Mouse (Mus musculus): Measurements from ENCODE around the gene Pard3. TPM values are rescaled to one million over a fixed set of nuclear protein-coding genes. Genes with fewer than 3 reads are reported as not detected.

Pard3 gene
- polyA plus RNA-seq, 1 experiment from 2014 or later: 27.3 TPM

DNA sequence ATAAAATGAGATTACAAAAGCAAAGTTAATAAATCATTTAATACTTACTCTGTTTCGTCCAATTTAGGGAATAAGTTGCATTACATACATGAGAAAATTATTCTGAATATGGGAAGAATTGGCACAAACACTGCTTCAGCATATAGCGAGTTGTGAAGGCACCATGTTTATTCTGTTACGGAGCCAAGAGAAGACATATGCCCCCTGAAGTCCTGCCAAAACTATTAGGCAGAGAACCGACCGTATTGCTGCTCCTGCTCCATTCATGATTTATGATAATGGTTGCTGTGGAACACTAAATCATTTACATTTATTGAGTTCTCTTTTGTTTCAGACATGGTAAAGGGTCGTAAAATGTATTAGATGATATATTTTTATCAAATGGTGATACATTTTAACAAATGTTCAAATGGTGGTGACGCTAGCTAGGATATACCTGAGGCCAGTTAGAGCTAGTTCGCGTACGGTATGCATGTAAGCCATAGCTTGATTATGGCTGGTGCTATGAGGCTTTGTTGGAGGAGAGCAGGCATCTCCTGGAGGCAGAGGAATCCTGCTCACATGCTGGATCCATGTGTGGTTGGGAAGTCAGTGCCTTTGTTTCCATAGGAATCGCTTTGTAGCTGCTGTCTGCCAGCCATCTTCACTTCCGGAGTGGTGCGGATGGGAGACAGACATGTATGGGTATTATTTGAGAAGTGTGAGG, 360.7 kb downstream of the Pard3 start:
- Histone ChIP-seq H3K9me3 (ENCODE audit: control insufficient read depth, low read length) (no peaks in the 10 kb centered on the region), H3K9ac (replicated peaks; ENCODE audit: low read length) (no peak overlapping the region), H3K4me3 (replicated peaks; ENCODE audit: low read depth, low read length) (no peak overlapping the region), H3K27me3 (ENCODE audit: control insufficient read depth, insufficient read depth, low read length) (no peaks in the 10 kb centered on the region), H3K36me3 (ENCODE audit: control insufficient read depth, insufficient read depth, low read length) (no peaks in the 10 kb centered on the region), H3K27ac (replicated peaks; ENCODE audit: low read depth, low read length) (no peak overlapping the region), H3K4me1 (ENCODE audit: control insufficient read depth, insufficient read depth, low read length) (peaks cover 2% of the 10 kb centered on the region; the same call in 1 of the 2 replicates), H3K4me2 (ENCODE audit: low read length) (no peak overlapping the region)
- no peak for ATAC-seq (ENCODE audit: low FRiP score, low TSS enrichment)
- whole genome bisulfite sequencing: 89% methylated on average over 13 of the region's 13 CpGs
- no peak for DNase-seq

DNA sequence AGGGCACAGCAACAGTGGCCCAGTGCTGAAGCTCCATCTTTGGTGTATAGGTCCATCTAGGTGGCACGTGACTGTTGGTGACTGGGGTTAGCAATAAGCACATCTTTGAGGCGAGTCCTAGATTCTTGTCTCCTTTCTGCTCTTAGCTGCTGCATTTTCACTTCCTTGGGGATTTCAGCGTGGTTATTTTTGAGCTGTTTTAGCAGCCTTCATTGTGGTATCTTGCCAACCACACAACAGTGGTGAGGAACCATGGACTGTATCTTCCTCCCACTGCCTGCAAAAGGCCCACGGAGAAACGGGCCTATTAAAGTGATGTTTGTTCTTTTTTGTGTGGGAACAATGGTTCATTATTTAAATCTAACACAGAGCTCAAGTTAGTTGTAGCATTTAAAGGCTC, 363.2 kb downstream of the Pard3 start:
- ATAC-seq (ENCODE audit: low FRiP score, low TSS enrichment) (no peak), DNase-seq (no peak)
- Histone ChIP-seq H3K4me2 (ENCODE audit: low read length) (no peak overlapping the region), H3K9me3 (ENCODE audit: control insufficient read depth, low read length) (no peaks in the 10 kb centered on the region), H3K36me3 (ENCODE audit: control insufficient read depth, insufficient read depth, low read length) (no peaks in the 10 kb centered on the region), H3K9ac (replicated peaks; ENCODE audit: low read length) (no peak overlapping the region), H3K4me1 (ENCODE audit: control insufficient read depth, insufficient read depth, low read length) (peaks cover 2% of the 10 kb centered on the region; the same call in 1 of the 2 replicates), H3K27ac (replicated peaks; ENCODE audit: low read depth, low read length) (no peak overlapping the region), H3K4me3 (replicated peaks; ENCODE audit: low read depth, low read length) (no peak overlapping the region), H3K27me3 (ENCODE audit: control insufficient read depth, insufficient read depth, low read length) (no peaks in the 10 kb centered on the region)
- WGBS: 77% methylated on average over 5 of the region's 5 CpGs

DNA sequence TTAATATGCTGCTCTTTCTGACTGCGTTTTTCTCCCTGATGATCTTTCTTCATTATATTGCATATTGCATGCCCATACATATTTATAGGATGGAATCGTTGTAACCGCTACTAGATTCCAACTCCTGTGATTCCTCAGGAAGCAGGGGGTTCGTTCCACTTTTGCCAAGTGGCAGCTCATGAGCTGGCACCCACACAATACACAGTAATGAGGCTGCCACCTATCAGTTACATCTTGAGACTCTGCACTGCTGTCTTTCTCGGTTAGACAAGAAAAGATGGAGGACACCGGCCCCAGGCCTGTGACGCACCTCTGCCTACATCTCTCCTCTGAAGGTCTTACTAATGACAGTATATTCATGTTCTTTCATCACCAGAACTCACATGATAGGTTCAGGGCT, 364.3 kb downstream of the Pard3 start:
- no peak overlapping the region for H3K4me2 ChIP-seq (ENCODE audit: low read length)
- 66% methylated on average over 7 of the region's 7 CpGs for WGBS
- no peak overlapping the region for H3K4me3 ChIP-seq (replicated peaks; ENCODE audit: low read depth, low read length)
- H3K9me3 ChIP-seq (ENCODE audit: control insufficient read depth, low read length): no peaks in the 10 kb centered on the region
- H3K27me3 ChIP-seq (ENCODE audit: control insufficient read depth, insufficient read depth, low read length): no peaks in the 10 kb centered on the region
- H3K4me1 ChIP-seq (ENCODE audit: control insufficient read depth, insufficient read depth, low read length): no peaks in the 10 kb centered on the region
- H3K27ac ChIP-seq (replicated peaks; ENCODE audit: low read depth, low read length): 0 out of 2 replicates have a peak overlapping the region, but pooled peaks have one; percentile 2
- DNase-seq (no peak), ATAC-seq (ENCODE audit: low FRiP score, low TSS enrichment) (no peak; the same call in 1 of the 2 replicates)
- no peaks in the 10 kb centered on the region for H3K36me3 ChIP-seq (ENCODE audit: control insufficient read depth, insufficient read depth, low read length)
- no peak overlapping the region for H3K9ac ChIP-seq (replicated peaks; ENCODE audit: low read length)

DNA sequence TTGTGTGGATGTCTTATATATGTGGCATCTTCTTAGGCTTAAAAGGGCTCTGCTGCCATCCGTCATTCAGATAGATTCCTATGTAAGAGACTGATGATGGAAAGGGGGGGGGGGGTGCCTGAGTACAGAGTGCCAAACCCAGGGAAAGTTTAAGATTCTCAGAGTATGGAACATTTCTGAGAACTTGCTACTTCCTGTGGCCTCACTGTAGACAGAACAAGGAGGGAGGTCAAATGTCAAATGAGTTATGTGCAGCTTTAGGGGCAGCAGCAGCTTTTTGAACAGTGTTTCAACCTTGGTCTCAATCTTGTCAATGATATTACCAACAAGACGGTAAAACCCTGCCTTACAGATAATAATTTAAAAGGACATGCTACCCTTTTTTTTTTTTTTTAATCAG, 367.5 kb downstream of the Pard3 start:
- H3K27ac ChIP-seq (replicated peaks; ENCODE audit: low read depth, low read length): no peak overlapping the region
- H3K9ac ChIP-seq (replicated peaks; ENCODE audit: low read length): no peak overlapping the region
- H3K4me2 ChIP-seq (ENCODE audit: low read length): no peak overlapping the region
- no peaks in the 10 kb centered on the region for H3K4me1 ChIP-seq (ENCODE audit: control insufficient read depth, insufficient read depth, low read length)
- no peaks in the 10 kb centered on the region for H3K9me3 ChIP-seq (ENCODE audit: control insufficient read depth, low read length)
- no peak overlapping the region for H3K4me3 ChIP-seq (replicated peaks; ENCODE audit: low read depth, low read length)
- WGBS: 82% methylated on average over 2 of the region's 2 CpGs
- DNase-seq (no peak), ATAC-seq (ENCODE audit: low FRiP score, low TSS enrichment) (no peak)
- H3K36me3 ChIP-seq (ENCODE audit: control insufficient read depth, insufficient read depth, low read length): no peaks in the 10 kb centered on the region
- H3K27me3 ChIP-seq (ENCODE audit: control insufficient read depth, insufficient read depth, low read length): no peaks in the 10 kb centered on the region

DNA sequence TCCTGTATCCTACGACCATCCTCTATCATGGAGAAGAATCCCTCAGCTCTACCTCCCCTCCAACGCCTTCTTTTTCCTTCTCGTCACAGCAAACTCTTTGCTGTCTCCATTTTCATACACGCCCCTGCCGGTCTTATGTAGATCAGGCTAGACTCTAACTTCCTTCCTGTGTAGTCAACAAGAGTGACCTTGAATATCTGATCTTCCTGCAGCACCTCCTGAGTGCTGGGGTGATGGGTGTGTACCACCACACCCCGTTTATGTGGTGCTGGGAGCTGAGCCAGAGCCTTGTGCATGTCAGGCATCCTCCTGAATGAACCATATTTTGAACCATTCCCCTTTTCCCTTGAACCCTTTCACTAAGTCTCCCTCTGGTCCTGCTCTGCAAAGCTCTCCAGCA, 372.3 kb downstream of the Pard3 start:
- no peaks in the 10 kb centered on the region for H3K27me3 ChIP-seq (ENCODE audit: control insufficient read depth, insufficient read depth, low read length)
- WGBS: 94% methylated on average over 6 of the region's 6 CpGs
- no peak overlapping the region for H3K9ac ChIP-seq (replicated peaks; ENCODE audit: low read length)
- DNase-seq (no peak), ATAC-seq (ENCODE audit: low FRiP score, low TSS enrichment) (no peak)
- H3K36me3 ChIP-seq (ENCODE audit: control insufficient read depth, insufficient read depth, low read length): no peaks in the 10 kb centered on the region
- H3K4me2 ChIP-seq (ENCODE audit: low read length): no peak overlapping the region
- peaks cover 13% of the 10 kb centered on the region; the same call in 1 of the 2 replicates for H3K4me1 ChIP-seq (ENCODE audit: control insufficient read depth, insufficient read depth, low read length)
- H3K9me3 ChIP-seq (ENCODE audit: control insufficient read depth, low read length): no peaks in the 10 kb centered on the region
- no peak overlapping the region for H3K27ac ChIP-seq (replicated peaks; ENCODE audit: low read depth, low read length)
- no peak overlapping the region for H3K4me3 ChIP-seq (replicated peaks; ENCODE audit: low read depth, low read length)

DNA sequence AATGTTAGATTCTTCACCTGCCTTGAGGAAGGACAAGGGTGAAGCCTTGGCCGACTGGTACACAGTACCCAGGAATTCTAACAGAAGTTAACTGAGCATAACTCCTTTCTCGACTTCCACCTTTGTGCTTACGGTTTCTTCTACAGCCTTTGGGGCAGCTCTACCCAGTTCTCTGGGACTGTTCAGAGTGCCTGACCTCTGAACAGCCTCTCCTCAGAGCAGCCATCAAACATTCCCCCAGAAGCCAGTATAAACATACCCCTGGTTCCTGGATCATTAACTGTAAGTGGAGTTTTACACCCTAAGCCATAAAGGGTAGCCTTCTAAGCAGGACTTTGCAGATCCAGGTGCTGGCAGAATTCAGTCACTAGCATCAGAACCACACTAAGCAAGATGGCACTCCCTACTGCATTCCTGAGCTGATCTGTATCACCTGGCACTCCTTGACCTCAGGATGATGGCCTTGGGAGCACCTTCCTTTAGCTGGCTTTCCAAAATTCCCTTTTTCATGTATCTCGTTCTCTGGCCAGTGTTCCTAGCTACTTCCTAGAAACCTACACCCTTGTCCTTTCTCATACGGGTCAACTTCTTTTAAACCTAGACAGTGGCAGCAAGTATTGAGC, 374.0 kb downstream of the Pard3 start:
- Histone ChIP-seq H3K9me3 (ENCODE audit: control insufficient read depth, low read length) (no peaks in the 10 kb centered on the region), H3K4me2 (ENCODE audit: low read length) (no peak overlapping the region), H3K4me1 (ENCODE audit: control insufficient read depth, insufficient read depth, low read length) (peaks cover 13% of the 10 kb centered on the region; the same call in 1 of the 2 replicates), H3K36me3 (ENCODE audit: control insufficient read depth, insufficient read depth, low read length) (no peaks in the 10 kb centered on the region), H3K27ac (replicated peaks; ENCODE audit: low read depth, low read length) (no peak overlapping the region), H3K9ac (replicated peaks; ENCODE audit: low read length) (no peak overlapping the region), H3K27me3 (ENCODE audit: control insufficient read depth, insufficient read depth, low read length) (no peaks in the 10 kb centered on the region), H3K4me3 (replicated peaks; ENCODE audit: low read depth, low read length) (no peak overlapping the region)
- ATAC-seq (ENCODE audit: low FRiP score, low TSS enrichment) (no peak), DNase-seq (no peak)
- 92% methylated on average over 5 of the region's 5 CpGs for WGBS

DNA sequence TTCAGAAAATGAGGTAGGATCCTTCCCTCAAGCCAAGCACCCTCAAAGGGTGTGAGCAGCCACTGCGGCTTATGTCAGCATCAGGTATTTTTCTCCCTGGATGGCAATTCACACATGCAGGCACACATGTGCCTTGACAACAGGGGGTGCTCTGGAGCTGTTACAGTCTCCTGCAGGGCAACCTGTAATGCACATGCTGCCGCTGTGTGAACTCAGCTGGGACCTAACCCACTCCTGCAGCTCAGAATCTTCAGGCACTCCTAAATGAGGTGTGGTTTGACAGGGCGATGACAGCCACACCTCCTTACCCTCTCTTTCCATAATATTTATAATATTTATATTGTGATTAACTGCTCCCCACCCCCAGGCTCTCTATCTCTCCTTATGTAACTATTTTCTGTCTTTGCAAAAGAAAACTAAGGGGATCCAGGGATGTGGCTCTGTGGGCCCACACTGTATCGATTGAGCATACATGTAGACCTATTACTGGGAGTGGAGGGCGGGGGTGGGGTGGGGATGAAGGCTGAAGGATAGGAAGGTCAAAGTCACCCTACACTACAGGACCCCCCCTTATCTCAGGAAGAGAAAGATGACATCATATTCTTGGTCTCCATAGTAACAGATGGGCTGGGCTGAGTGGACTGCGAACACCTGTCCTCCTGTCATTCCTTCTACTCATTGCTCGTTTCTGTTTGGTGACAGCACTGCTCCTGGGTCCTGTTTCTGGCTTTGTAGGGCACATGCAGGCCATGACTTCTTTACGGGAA, 375.1 kb downstream of the Pard3 start:
- peaks cover 13% of the 10 kb centered on the region; the same call in 1 of the 2 replicates for H3K4me1 ChIP-seq (ENCODE audit: control insufficient read depth, insufficient read depth, low read length)
- H3K4me3 ChIP-seq (replicated peaks; ENCODE audit: low read depth, low read length): no peak overlapping the region
- no peak for ATAC-seq (ENCODE audit: low FRiP score, low TSS enrichment)
- H3K9ac ChIP-seq (replicated peaks; ENCODE audit: low read length): no peak overlapping the region
- no peaks in the 10 kb centered on the region for H3K27me3 ChIP-seq (ENCODE audit: control insufficient read depth, insufficient read depth, low read length)
- no peak overlapping the region for H3K4me2 ChIP-seq (ENCODE audit: low read length)
- 0 out of 2 replicates have a peak overlapping the region, but pooled peaks have one; percentile 3 for H3K27ac ChIP-seq (replicated peaks; ENCODE audit: low read depth, low read length)
- H3K9me3 ChIP-seq (ENCODE audit: control insufficient read depth, low read length): no peaks in the 10 kb centered on the region
- H3K36me3 ChIP-seq (ENCODE audit: control insufficient read depth, insufficient read depth, low read length): no peaks in the 10 kb centered on the region
- WGBS: 70% methylated on average over 8 of the region's 8 CpGs
- DNase-seq: peak; percentile 67

DNA sequence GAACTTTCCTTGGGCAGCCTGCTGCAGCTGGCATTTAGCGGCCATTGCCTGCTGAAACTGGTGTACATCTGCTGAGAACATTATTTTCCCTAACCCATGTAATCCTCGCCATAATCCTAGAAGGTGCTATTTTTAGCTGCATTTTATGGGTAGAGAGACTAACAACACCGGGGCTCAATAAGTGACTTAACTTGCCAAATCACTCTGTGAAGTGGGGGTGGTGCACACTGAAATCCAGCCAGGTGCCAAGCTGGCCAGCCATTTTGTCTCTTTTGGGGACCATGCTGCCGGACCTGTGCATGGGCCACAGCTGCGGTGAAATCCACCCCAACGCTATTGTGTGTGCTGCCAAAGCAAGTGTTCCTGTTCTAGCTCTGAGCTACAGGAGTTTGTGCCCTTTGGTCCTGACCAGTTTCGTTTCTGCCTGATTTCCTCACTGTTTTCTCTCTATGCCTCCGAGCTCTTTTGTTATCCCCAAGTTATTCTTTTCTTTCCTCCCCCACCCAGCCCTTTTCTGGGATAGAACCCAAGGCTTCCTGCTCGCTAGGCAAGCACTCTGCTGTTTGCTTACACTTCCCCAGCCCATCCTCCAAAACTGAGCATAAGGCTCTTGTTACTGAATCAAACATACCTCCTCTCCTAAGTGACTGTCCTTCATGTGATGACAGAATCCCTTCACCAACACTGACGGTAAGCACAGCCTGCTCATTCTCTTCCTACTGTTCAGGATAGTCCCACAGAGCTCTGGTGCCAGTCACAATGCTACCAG, 375.9 kb downstream of the Pard3 start:
- no peak for DNase-seq
- WGBS: 49% methylated on average over 10 of the region's 10 CpGs
- Histone ChIP-seq H3K4me1 (ENCODE audit: control insufficient read depth, insufficient read depth, low read length) (peaks cover 13% of the 10 kb centered on the region; the same call in 1 of the 2 replicates), H3K27me3 (ENCODE audit: control insufficient read depth, insufficient read depth, low read length) (no peaks in the 10 kb centered on the region), H3K36me3 (ENCODE audit: control insufficient read depth, insufficient read depth, low read length) (no peaks in the 10 kb centered on the region), H3K27ac (replicated peaks; ENCODE audit: low read depth, low read length) (peak overlapping the region; percentile 32; the same call in 1 of the 2 replicates), H3K4me2 (ENCODE audit: low read length) (no peak overlapping the region), H3K9ac (replicated peaks; ENCODE audit: low read length) (no peak overlapping the region), H3K9me3 (ENCODE audit: control insufficient read depth, low read length) (no peaks in the 10 kb centered on the region), H3K4me3 (replicated peaks; ENCODE audit: low read depth, low read length) (no peak overlapping the region)
- no peak for ATAC-seq (ENCODE audit: low FRiP score, low TSS enrichment)

Data from midbrain, embryonic 14.5 days (tissue).